Mouse (Mus musculus) heart, postnatal 0 days (tissue): Measurements from ENCODE around the gene Stx1b.

Experiments
- CTCF ChIP-seq: IDR thresholded peaks from 2 replicates; pipeline ENCODE4 v1.5.1; 2016; ENCODE audit warnings: antibody characterized with exemption, control low read depth, low read depth
- EP300 ChIP-seq: IDR thresholded peaks from 2 replicates; pipeline ENCODE4 v1.6.1; 2016; ENCODE audit warnings: antibody characterized with exemption, low read depth

GRCm38 (mm10) chr7:127799738-127800137 lies 24.6 kb downstream of the Stx1b start:
- TF ChIP-seq CTCF: no peak
- no peak for TF ChIP-seq EP300
